Mouse (Mus musculus) lung, postnatal 25 days (tissue): ENCODE measurements around the gene Dpm2.

ENCODE experiments used
- DNase-seq: peaks from one replicate; pipeline ENCODE4 v3.0.0; 2022; ENCODE audit warnings: low spot score

The Dpm2 gene

GRCm38 (mm10) chr2:32585149-32585714 is 14.6 kb downstream of the Dpm2 start:
- DNase-seq, result no peak

- peak; percentile 93 for DNase-seq
Measured at GRCm38 (mm10) chr2:32586871-32587351, 16.3 kb downstream of the Dpm2 start, which contains the start of gene St6galnac4. TSS of gene St6galnac4 (plus strand) at chr2:32587095.

GRCm38 (mm10) chr2:32587731-32588321 is 17.2 kb downstream of the Dpm2 start:
- DNase-seq, result peak; percentile 49

- DNase-seq, result no peak
Measured at GRCm38 (mm10) chr2:32589213-32589795, 18.6 kb downstream of the Dpm2 start.

- no peak for DNase-seq
Measured at GRCm38 (mm10) chr2:32590224-32590623, 19.6 kb downstream of the Dpm2 start.

- peak; percentile 46 for DNase-seq
Measured at GRCm38 (mm10) chr2:32591249-32591648, 20.6 kb downstream of the Dpm2 start.

GRCm38 (mm10) chr2:32596725-32597124 is 26.1 kb downstream of the Dpm2 start:
- DNase-seq, result no peak

GRCm38 (mm10) chr2:32597248-32597647 is 26.6 kb downstream of the Dpm2 start:
- DNase-seq, result no peak

- no peak for DNase-seq
Measured at GRCm38 (mm10) chr2:32597699-32598098, 27.0 kb downstream of the Dpm2 start.

- DNase-seq, result no peak
Measured at GRCm38 (mm10) chr2:32598506-32598905, 27.8 kb downstream of the Dpm2 start.

GRCm38 (mm10) chr2:32599409-32599808 is 28.8 kb downstream of the Dpm2 start, which contains the start of gene St6galnac6:
TSS of gene St6galnac6 (plus strand) at chr2:32599709.
- DNase-seq, result no peak

GRCm38 (mm10) chr2:32601417-32602065 is 30.9 kb downstream of the Dpm2 start:
- DNase-seq, result peak; percentile 63

GRCm38 (mm10) chr2:32602600-32603054 is 32.0 kb downstream of the Dpm2 start:
- peak; percentile 91 for DNase-seq

GRCm38 (mm10) chr2:32604631-32605030 is 34.0 kb downstream of the Dpm2 start:
- DNase-seq, result no peak

GRCm38 (mm10) chr2:32606161-32607142 is 35.8 kb downstream of the Dpm2 start:
- DNase-seq, result peak; percentile 87

GRCm38 (mm10) chr2:32607262-32607947 is 36.7 kb downstream of the Dpm2 start:
- DNase-seq, result peak; percentile 73

- DNase-seq, result peak; percentile 72
Measured at GRCm38 (mm10) chr2:32608141-32608777, 37.6 kb downstream of the Dpm2 start.

- DNase-seq, result no peak
Measured at GRCm38 (mm10) chr2:32608778-32609435, 38.2 kb downstream of the Dpm2 start.

- no peak for DNase-seq
Measured at GRCm38 (mm10) chr2:32610610-32611229, 40.1 kb downstream of the Dpm2 start.
